Mouse (Mus musculus) neutrophil, adult 5-6 weeks (primary cell): ENCODE data around the gene Rpl19. TPM values are rescaled to one million over a fixed set of nuclear protein-coding genes. Genes with fewer than 3 reads are reported as not detected.

Source experiments
- ATAC-seq: fragments of 151-379, 151-347 bp; 2 replicates; pipeline ENCODE4 v1.8.0; 2017; ENCODE audit warnings: mild to moderate bottlenecking, moderate TSS enrichment; ENCODE audit not compliant: insufficient number of reproducible peaks, poor library complexity, low FRiP score, severe bottlenecking; ENCODE audit errors: extremely low read depth
- total RNA-seq: library from RNA; stranded (forward); fragments of 200-1000 nt; gene quantifications from 2 replicates; pipeline ENCODE4 v1.2.3, GENCODE M21; 2017

Gene Rpl19
- total RNA-seq, 1 experiment from 2014 or later: 1,086 TPM

DNA sequence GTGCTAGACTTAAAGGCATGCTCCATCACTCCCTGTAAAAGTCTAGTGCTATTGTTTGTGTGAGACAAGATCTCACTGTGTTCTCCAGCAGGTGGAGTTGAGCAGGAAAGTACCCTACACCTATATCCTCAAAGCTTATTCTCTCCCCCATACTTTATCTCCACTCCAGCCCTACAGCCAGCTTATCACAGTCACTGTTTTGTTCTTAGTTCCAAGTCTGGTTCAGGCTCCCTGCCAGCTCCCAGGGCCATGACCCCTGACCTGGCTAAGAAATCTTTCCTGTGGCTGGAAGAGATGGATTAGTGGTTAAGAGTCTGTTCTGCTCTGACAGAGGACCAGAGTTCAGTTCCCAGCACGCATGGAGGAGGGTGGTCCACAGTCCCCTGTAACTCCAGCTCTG is 20.0 kb downstream of the Rpl19 start:
- no peak for ATAC-seq

DNA sequence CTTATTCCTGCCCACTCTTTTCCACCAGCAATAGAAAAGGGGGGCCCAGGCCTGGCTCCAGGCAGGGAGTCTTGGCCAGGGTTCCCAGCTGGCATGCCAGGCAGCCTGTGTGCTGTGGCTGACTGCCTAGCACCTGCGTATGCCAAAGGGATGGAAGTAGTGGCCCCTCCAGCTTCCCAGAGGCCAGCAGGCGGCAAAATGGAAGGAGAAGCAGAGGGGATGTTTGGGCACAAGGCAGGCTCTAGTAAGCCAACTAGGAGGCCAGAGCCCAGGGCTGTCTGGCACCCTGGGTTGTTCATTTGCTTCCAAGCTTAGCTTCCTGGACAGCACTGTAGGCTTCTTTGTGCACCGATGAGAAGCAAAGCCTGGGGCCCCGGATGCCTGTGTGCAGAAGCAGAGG is 21.2 kb downstream of the Rpl19 start:
- no peak for ATAC-seq

DNA sequence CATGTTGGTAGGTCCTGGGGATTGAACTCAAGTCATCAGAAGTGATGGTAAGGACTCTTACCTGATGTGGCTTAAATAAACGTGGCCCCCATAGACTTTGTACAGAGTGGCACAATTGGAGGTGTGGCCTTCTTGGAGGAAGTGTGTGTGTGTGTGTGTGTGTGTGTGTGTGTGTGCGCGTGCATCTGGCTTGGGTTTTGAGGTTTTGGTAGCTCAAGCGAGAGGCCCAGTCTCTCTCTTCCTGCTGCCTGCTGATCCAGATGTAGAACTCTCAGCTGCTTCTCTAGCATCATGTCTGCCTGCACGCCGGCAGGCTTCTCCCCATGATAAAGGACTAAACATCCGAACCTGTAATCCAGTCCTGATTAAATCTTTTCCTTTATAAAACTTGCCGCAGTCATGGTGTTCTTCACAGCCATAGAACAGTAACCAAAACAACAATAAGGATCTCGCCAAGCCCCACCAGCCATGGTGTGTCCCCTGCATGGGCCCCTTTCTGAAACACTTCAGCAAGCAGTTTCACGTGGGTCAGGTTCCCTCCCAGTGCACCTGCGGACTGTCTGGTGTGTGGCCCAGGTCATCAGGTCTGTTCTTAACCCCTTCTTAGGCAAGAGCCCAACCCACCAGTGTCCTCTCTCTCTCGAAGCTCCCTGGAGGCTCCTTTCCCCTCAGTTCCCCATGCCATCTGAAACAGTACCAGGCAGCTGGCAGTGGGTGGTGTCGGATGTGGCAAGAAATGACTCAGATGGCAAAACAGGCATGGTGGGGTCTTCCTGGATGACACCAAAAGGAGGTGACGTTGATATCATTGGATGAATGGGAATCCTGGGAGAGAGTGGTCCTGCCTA is 23.4 kb downstream of the Rpl19 start:
- ATAC-seq: no peak

DNA sequence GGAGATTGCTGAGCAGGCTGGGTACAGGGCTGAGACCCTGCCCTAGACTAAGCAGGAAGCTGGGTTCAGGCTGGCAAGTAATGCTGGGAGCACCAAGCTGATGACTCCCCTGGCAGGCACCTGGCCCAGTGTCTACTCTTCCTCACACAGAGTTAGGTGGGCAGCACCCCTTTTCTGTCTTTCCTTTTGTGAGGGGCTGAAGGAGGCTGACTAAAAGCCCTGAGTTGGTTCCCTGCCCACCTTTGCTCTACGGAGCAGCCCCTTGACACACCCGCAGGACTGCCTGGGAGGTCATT is 24.0 kb downstream of the Rpl19 start:
- ATAC-seq: no peak

DNA sequence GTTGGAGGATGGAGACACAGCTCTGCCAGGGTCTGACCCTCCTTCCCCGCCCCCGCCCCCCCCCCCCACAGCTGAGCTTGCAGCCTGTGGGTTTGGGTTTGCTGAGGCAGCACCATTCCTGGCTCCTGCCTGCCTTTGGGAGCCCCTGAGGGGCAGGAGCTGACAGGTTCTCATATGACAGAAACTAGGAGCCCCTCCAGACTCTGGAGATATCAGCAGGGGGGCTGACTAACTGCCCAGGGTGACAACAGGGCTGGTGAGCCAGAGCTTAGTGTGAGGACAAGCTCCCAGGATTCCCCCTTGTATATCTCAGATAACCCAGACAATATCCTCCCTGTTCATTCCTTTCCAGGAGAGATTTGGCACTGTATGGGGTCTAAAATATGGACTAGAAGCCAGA is 24.4 kb downstream of the Rpl19 start:
- no peak for ATAC-seq

DNA sequence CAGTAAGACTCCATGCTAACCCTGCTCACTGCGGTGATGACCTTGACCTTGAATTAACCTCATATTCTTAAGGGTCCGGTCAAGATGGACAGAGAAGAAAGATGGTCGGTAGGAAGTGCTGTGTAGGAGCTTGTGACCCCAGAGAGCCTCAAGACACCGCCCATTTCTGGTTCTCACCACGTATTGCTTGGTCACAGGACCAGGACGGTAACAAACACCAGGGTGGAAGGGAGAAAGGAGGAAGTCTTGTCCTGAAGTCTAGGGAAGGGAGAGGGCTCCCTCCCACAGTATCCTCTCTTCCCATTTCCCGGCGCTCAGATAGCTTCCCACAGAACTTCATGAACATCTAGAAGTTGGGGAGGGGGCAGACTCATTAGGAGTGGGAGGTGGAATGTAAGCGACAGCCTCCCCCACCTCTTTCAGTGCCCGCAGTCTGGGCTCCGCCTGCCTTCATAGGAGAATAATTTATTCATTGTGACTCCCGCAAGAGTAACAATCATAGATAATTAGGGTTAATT is 25.2 kb downstream of the Rpl19 start:
- no peak for ATAC-seq

DNA sequence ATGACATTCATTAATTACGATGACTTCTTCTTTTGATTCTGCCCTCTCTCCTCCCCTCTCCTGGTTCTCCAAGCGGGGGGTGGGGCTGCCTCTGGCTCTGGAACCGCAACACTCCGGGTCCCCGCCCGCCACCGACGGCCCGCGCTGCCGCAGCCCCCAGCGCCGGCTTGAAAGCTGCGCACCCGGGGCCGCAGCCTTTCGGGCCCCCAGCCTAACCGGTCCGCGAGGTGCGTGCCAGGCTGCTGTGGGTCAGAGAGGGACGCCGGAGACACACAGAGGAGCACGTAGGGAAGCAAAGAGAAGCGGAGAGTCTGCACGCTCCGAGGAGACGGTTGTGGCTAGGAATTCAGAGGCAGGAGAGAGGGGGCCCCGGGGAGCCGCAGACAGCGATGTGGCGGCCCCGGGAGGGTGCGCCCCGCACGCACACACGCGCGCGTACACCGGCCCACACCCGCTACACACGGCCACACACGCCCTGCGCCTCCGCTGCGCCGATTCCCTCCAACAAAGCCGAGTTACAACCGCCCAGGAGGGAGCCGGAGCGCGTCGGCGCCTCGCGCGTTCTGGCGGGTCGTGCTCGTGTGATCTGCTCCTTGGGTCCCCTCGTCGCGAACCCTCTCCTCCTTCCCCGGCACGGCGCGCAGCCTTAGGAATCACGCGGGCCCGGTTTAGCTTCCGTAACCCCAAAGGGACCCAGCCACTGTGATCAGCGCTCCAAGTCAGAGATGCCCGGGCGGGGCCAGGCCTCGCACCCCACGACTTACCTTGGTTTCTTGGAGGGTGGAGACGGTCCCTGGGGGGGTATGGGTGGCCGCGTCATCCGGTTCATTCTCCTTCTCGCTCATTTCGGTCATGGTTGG is 25.8 kb downstream of the Rpl19 start:
- peak; percentile 69 for ATAC-seq

DNA sequence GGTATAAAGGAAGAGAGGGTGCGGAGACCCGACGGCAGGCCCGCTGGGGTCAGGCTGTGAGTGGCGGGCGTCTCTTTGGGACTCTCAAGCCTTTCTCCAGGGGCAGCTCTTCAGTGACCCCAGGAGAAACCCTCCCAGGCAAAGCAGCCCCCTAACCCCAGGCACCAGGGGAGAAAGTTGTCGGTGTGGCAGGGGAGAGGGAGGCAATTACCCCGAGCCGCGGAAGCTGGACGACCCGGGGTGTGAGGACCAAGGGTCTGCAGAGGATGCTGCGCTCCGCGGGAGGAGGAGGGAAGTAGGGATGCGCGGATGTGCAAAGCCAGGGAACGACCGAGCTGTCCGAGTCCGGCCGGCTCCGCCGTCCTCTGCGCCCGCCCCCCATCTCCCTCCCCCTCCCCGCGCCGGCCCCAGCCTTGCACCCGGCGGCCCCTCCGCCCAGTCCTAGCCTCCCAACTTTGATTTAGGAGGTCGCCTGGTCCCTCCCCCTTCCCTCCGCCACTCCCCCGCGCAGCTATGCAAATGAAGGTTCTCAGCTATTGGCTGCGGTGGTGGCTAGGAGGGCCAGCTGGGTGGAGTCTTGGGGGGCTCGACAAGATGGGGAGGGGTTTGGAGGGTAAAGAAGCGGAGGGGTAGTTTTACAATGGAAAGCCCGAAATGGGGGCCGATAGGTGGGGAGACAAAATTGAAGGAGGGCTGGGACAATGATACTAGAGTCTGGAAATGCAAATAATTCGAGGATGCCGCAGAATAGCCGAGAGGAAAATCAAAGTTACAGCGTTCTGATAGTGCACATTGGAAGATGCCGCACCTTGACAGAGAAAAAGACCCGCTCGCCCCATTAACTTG is 26.7 kb downstream of the Rpl19 start, which contains the start of gene Stac2:
Gene Stac2, minus strand, starts transcription at position 474 of the 846 bp plus-strand sequence.
- ATAC-seq: peak; percentile 31; the same call in 1 of the 2 replicates

DNA sequence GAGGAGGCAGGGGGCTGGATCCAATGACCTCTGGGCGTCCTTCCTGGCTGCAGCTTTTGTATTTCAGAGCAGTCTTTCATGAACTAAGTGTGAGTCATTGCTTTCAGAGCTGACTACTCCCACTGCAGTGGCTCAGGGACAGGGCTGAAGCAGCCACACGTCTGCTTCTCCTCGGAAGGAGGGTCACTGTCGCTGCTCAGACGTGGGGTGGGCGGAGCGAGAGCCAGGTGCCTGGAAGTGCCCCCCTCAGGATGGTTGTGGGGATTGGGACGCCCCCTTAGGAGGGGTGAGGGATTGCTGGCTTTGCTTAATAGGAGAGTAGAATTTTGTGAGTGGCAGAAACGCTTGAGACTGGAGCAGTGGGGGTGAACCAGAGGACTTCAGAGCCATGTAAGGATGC is 31.0 kb downstream of the Rpl19 start:
- ATAC-seq: no peak

DNA sequence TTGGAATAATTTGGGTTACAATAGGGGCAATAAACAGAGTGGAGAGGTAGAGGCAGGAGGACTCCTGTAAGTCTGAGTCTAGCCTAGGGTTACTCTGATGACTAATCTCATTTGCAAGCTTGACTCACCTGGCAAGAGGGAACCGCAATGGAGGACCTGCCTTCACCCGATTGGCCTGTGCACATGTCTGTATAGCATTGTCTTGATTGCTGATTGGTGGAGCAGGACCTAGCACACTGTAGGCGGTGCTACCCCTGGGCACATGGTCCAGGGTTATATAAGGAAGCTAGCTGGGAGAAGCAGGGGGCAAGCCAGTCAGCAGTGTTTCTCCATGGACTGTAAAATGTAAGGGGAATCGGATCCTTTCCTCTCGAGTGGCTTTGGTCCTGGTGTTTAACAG is 31.5 kb downstream of the Rpl19 start:
- ATAC-seq: no peak

DNA sequence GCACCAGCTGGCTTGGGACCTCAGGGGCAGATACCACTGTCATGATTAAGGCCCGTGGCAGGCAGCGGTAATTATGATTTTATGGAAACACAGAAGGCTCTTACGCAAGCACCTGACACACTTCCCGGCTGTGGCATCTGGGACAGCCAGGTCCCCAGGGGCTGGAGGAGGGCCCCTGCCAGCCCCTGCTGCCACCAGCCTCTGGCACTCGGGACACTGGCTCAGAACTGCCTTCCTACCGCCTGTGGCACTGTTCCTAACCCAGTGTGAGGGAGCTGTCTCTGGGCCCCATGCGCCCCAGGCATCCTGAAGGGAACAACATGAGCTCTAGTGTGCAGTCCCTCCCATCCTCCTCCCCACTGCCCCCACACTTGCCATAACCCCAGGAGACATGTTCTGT is 33.2 kb downstream of the Rpl19 start:
- ATAC-seq: no peak

DNA sequence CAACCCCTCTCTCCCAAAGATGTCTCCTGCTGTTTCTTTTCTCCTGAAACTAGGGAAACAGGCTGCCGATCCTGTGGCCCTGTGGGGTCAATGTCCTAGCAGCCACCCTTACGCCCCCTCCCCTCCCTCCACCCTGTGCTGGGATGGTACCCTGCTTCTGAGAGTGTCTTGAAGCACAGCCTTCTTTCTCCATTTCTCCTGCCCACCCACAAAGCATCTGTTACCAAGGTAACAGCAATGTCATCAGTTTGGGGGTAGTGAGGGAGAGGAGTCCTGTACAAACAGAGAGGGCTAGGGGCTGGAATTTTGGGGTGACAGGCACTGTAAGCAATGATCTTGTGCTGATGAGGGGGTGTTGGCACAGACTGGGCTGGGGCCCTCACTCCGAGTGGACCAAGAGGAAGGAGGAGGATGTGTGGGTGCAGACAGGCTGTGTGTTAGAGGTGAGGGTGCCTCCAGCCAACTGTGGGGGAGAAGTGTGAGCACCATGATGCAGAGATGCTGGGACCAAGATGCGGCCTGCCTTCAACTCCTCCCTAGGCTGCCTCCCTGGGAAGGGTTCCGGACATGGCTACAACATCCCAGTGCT is 33.7 kb downstream of the Rpl19 start:
- no peak for ATAC-seq

DNA sequence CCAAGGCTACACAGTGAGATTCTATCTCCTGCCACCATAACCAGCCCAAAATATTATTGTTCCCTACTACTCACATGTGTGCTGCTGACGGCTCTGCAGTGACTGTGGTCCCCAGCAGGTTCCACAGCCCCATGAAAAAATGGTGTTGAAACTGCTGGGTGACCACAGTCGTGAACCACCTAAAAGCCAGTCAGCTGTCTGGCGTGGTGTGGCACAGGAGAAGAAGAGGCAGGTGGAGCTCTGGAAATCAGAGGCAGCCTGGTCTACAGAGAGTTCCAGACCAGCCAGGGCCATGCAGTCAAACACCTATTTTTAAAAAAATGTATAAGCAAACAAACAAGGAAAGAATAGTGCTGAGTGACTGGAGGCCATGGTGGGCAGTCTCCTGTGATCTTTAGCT is 34.9 kb downstream of the Rpl19 start:
- ATAC-seq: no peak

DNA sequence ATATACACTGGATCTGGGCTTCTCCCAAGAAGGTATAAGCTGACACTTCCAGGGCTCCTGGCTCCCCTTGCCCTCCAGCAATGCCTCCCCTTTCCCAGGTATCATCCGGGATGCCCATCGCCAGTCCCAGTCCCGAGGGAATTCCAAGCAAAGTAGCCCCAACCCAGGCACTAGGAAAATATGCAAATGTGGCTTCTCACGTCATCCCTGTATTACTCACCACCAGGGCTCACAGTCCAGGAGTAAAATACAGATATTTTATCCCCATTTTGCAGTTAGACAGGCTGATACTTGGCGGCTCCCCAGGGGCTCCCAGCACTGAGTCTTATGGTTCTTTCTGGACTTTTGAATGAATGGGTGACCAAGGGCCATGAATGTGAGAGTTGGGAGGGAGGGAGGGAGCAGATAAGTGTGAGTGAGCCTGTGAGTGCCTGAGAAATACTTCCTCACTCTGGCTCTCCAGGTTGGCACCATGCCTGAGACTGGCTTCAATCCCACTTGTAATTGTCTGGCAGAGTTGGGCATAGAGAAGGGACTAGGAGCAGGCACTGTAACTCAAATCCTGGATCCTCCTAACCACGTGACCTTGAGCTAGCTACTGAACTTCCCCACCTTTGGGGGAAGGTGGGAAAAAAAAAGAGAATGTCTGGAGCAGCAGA is 35.5 kb downstream of the Rpl19 start:
- ATAC-seq: no peak

DNA sequence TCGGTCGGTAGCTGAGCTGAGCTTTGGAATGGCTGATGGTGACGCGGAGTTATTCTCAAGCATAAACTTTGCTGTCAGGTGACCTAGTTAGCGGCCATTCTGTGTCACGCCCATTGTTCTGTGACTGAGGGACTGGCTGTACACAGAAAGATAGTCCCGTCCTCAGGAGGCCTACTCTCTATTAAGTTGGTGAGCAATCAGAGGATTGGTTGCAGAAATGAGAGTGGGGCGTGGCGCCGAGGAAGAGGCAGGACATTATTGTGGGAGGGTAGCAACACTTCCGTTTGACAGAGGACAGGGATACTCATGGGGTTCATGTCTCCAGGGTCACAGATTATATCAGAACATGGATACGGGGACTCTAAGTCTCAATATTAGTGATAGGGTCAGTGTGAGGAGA is 39.7 kb downstream of the Rpl19 start:
- no peak for ATAC-seq

DNA sequence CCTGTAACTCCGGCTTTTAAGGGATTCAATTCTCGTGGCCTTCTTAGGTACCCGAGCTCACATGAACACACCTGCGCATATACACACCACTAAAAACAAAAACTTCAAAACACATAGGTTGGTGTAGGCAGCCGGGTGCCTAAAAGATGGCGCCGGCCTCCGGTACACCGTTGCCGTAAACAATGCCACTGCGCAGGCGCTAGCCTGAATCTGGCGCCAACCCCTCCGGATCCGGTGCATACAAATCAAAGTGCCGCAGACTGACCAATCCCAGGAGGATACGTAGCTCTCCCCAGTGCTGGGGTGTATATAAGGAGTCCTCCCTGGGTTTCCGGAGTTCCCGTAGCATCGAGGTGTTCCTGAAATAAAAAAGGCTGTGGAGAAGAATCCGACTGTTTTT is 40.7 kb downstream of the Rpl19 start:
- ATAC-seq: no peak

DNA sequence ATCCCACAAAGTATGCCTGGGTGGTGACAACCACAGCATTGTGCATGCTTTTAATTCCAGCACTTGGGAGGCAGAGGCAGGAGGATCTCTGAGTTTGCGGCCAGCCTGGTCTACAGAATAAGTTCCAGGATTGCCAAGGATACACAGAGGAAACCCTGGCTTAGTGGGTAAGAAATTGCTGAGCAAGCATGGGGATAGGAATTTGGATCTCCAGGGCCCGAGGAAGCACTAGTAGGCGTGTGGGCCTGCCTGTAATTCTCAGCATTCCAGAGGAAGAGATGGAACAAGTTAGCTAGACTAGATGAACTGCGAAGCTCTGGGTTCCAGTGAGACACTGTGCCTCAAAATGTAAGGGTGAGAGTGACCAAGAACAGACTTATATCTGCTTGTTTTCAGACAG is 46.9 kb downstream of the Rpl19 start:
- no peak for ATAC-seq

DNA sequence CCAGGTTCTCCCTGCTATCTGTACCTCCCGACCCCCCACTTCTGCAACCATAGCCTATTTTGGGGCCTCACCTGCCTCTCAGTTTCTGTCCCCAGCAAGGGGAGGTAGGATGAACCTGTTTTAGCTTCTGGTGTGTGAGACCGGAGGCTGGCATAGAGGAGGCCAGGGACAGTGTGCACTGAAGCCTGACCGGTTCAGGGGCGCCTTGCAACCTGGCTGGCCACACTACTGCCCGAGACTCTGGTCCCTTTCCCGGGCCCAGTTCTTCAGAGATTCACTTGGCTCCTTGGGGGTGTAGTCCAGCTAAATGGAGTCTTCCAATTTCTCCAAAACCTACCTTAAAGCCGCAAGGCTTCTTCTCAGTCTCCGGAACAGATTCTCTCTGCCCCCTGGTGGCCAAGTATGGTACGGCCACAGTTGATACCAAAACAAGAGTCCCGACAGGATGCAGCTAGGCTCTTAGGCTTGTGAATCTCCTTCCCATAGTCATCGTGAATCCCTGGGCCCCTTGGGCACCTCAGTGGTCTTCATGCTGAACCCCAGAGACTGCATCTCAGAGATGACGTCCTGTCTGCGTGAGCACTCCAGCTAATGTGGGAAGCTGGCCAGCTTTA is 48.8 kb downstream of the Rpl19 start:
- ATAC-seq: peak; percentile 70; the same call in 1 of the 2 replicates
